Mouse (Mus musculus) heart, embryonic 16.5 days (tissue): ENCODE data around the gene Edc3. TPM values are rescaled to one million over a fixed set of nuclear protein-coding genes. Genes with fewer than 3 reads are reported as not detected.

Experiments used
- ATAC-seq: fragments of 200-750 bp; cut with Nextera tagmentation; replicated peaks from 2 replicates; pipeline ENCODE4 v1.8.0; 2017; ENCODE audit warnings: moderate number of reproducible peaks; ENCODE audit not compliant: insufficient read depth, low FRiP score; ENCODE audit errors: extremely low read depth
- H3K27ac ChIP-seq: fragments of 300-500 bp; sonication (generic); 2 replicates; pipeline ENCODE4 v1.5.1; 2014; ENCODE audit warnings: mild to moderate bottlenecking, low read length, control low read depth, moderate library complexity
- H3K27me3 ChIP-seq: fragments of 300-500 bp; sonication (generic); 2 replicates; pipeline ENCODE4 v1.6.1; 2014; ENCODE audit warnings: low read length, mixed read lengths; ENCODE audit not compliant: control insufficient read depth, insufficient read depth
- H3K36me3 ChIP-seq: fragments of 300-500 bp; sonication (generic); 2 replicates; pipeline ENCODE4 v1.6.1; 2014; ENCODE audit not compliant: control insufficient read depth, insufficient read depth
- H3K4me1 ChIP-seq: fragments of 300-500 bp; sonication (generic); 2 replicates; pipeline ENCODE4 v1.6.1; 2014; ENCODE audit warnings: low read length, mixed read lengths; ENCODE audit not compliant: control insufficient read depth, insufficient read depth
- H3K4me2 ChIP-seq: fragments of 300-500 bp; sonication (generic); 2 replicates; pipeline ENCODE4 v1.6.1; 2014; ENCODE audit warnings: low read depth, mild to moderate bottlenecking, control low read depth, low read length
- H3K4me3 ChIP-seq: fragments of 300-500 bp; sonication (generic); 2 replicates; pipeline ENCODE4 v1.5.1; 2014; ENCODE audit warnings: mild to moderate bottlenecking, control low read depth, low read length
- H3K9ac ChIP-seq: fragments of 300-500 bp; sonication (generic); 2 replicates; pipeline ENCODE4 v1.6.1; 2014; ENCODE audit warnings: low read length, control low read depth
- H3K9me3 ChIP-seq: fragments of 300-500 bp; sonication (generic); replicated peaks from 2 replicates; pipeline ENCODE4 v1.6.1; 2016; ENCODE audit warnings: low read length; ENCODE audit not compliant: control insufficient read depth
- WGBS: fragments of 180-500 bp; shearing (Covaris S2); extraction: QIAGEN DNeasy Blood & Tissue Kit; methylation state at CpG from one replicate; pipeline ENCODE4 v1.1.7; 2014; 5-methylcytosine and 5-hydroxymethylcytosine counted together
- polyA plus RNA-seq: library from polyadenylated mRNA; unstranded; fragments of >200 nt; fragmentation: Nextera tagmentation; extraction: Ambion mirVana; gene quantifications from 2 replicates; pipeline ENCODE4 v1.2.1, GENCODE M21; 2015

The Edc3 gene
- polyA plus RNA-seq, 1 experiment from 2014 or later: 18.2 TPM

DNA sequence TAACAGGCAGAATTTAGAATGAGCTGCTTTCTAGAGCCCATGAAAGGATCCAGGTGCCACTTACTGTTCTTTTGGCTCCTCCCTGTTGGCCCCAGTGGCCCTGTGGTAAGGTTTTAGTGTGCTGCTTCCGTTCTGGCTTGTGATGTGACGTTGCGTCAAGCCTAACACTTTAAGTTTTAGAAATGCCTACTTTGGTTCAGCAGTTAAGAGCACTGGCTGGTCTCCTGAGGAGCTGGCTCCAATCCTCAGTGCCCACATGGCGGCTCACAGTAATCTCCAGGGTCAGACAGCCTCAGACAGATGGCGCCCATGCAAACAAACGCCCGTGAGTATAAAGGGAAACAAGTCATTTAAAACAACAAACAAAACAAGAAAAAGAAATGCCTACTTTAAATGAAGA, 10.1 kb downstream of the Edc3 start:
- H3K9me3 ChIP-seq: no peaks in the 10 kb centered on the region
- no peak overlapping the region for H3K27ac ChIP-seq
- no peak overlapping the region for H3K4me2 ChIP-seq
- H3K4me1 ChIP-seq: peaks cover 5% of the 10 kb centered on the region
- no peaks in the 10 kb centered on the region for H3K27me3 ChIP-seq
- no peak overlapping the region for H3K9ac ChIP-seq
- peaks cover 39% of the 10 kb centered on the region for H3K36me3 ChIP-seq
- no peak overlapping the region for H3K4me3 ChIP-seq
- 89% methylated on average over 7 of the region's 7 CpGs for WGBS
- ATAC-seq: no peak

DNA sequence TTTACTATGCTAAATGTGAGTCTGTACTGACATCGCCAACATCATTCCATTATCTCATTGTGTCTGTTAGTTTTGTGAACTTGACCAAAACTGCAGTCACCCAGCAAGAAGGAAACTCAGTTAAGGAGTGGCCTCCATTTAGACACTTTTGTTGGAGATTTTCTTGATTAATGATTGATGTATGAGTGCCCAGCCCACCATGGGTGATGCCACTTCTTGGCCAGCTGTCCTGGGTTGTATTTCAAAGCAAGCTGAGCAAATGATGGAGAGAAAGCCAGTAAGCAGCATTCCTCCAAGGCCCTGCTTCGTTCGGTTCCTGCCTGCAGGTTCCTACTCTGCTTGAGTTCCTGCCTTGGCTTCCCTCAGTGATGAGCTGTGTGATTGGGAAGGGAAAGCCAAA, 12.4 kb downstream of the Edc3 start:
- Histone ChIP-seq H3K9me3 (no peaks in the 10 kb centered on the region), H3K36me3 (peaks cover 22% of the 10 kb centered on the region), H3K4me3 (no peak overlapping the region), H3K27ac (no peak overlapping the region), H3K4me2 (no peak overlapping the region), H3K27me3 (no peaks in the 10 kb centered on the region), H3K4me1 (peaks cover 11% of the 10 kb centered on the region), H3K9ac (no peak overlapping the region)
- 92% methylated on average over 3 of the region's 3 CpGs for WGBS
- no peak for ATAC-seq

DNA sequence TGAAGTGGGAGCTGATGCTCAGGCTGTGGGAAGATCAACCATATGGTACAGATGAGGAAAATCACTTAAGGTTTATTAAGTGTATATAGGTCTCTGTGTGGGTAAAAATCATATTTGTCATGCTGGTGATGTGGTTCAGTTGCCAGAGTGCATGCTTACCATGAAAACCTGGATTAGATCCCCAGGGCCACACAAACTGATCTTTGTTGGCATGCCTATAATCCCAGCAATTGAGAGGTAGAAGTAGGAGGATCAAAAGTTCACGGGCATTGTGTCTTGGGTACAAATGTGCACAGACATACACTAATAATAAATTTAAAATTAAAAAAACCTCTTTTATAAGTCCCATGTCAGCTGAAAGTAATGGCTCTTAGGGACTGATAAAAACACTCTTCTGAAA, 14.0 kb downstream of the Edc3 start:
- ATAC-seq: no peak
- Histone ChIP-seq H3K9me3 (no peaks in the 10 kb centered on the region), H3K9ac (no peak overlapping the region), H3K4me3 (no peak overlapping the region), H3K27ac (no peak overlapping the region), H3K27me3 (no peaks in the 10 kb centered on the region), H3K4me1 (peaks cover 11% of the 10 kb centered on the region), H3K36me3 (peaks cover 16% of the 10 kb centered on the region), H3K4me2 (no peak overlapping the region)
- WGBS: 81% methylated on average over 1 of the region's 1 CpGs

DNA sequence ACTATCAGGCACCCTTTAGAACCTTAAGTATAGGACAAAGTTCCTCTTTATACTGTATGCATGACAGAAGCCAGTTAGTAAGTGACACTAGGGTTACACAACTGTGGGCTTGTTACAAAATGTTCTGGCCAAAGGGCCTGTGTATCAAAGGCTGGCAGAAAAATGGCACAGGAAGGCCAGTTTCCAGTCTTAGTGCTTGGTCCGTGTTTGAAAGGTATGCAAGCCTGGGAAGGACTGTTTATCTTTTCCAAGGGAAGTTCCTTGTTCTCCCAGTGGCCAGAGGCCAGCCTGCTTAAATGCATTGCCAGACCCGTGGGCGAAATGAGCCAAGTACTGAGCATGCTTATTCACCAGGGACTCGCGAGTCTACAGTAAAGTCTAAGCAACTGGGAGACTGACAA, 15.0 kb downstream of the Edc3 start:
- peaks cover 16% of the 10 kb centered on the region for H3K36me3 ChIP-seq
- H3K9me3 ChIP-seq: no peaks in the 10 kb centered on the region
- no peak overlapping the region for H3K9ac ChIP-seq
- no peaks in the 10 kb centered on the region for H3K27me3 ChIP-seq
- H3K4me1 ChIP-seq: peaks cover 11% of the 10 kb centered on the region
- no peak overlapping the region for H3K4me3 ChIP-seq
- 42% methylated on average over 5 of the region's 5 CpGs for WGBS
- peak; percentile 32; the same call in 1 of the 2 replicates for ATAC-seq
- H3K4me2 ChIP-seq: no peak overlapping the region
- H3K27ac ChIP-seq: peak overlapping the region; percentile 59; the same call in 1 of the 2 replicates

DNA sequence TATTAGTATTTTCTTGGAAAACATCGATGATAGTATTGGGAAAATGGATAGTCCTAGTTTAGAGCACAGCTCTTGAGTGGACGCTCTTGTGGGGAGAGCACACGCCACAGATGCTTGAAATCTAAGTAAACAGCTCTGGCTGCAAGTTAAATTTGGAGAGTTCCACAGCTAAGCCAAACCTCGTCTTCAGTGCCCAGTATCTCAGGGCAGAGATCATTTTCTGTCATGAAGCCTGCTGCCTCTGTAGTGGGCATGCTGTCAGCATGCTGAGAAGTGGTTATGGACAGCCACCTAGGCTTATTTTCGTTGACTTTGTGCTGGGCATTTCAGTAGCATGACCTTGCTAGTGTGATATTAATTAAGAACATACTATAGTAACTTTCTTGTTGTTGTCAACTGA, 15.5 kb downstream of the Edc3 start:
- no peak overlapping the region for H3K4me3 ChIP-seq
- no peak for ATAC-seq
- no peak overlapping the region for H3K4me2 ChIP-seq
- H3K9ac ChIP-seq: no peak overlapping the region
- peak overlapping the region; percentile 59 for H3K27ac ChIP-seq
- H3K9me3 ChIP-seq: no peaks in the 10 kb centered on the region
- peaks cover 17% of the 10 kb centered on the region for H3K36me3 ChIP-seq
- H3K4me1 ChIP-seq: peaks cover 11% of the 10 kb centered on the region
- WGBS: 69% methylated on average over 5 of the region's 5 CpGs
- no peaks in the 10 kb centered on the region for H3K27me3 ChIP-seq

DNA sequence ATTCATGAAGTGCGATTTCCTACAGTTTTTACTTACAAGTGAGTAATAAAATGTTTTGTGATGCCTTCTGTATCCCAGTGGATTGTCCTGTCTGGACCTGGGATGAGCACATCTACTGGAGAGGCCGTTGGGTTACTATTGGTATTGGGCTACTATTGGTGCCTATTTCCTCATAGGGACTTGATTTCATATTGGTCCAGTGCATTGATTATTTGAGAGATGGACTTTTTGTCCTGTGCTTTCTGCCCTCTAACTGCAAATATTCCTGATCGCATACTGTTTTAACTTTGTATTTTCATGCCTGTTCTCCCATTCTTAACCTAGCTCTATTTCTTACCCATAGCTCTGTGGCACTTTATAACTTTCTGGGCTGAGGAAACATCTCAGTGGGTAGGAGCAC, 16.4 kb downstream of the Edc3 start:
- H3K9ac ChIP-seq: no peak overlapping the region
- no peaks in the 10 kb centered on the region for H3K9me3 ChIP-seq
- no peak overlapping the region for H3K4me3 ChIP-seq
- H3K36me3 ChIP-seq: peaks cover 23% of the 10 kb centered on the region
- H3K27ac ChIP-seq: no peak overlapping the region
- H3K4me2 ChIP-seq: no peak overlapping the region
- ATAC-seq: no peak
- peaks cover 11% of the 10 kb centered on the region for H3K4me1 ChIP-seq
- H3K27me3 ChIP-seq: no peaks in the 10 kb centered on the region
- 98% methylated on average over 3 of the region's 3 CpGs for WGBS

DNA sequence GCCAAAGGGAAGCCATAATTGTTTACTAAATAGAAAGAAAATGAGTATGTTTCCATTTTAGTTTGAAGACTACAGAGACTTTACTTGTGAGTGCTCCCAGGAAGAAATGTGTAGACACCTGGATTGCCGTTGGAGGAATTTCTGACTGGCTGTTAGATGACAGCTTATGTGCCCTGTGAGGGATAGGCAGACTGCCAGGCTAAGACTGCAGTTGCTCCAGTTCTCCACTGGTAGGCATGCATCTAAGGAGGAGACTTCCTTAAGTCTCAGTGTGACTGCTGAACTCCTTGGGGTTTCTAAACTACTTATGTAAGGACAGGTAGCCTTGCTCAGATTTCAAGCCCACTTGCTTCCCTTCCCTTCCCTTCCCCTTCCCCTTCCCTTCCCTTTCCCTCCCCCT, 20.0 kb downstream of the Edc3 start:
- H3K9ac ChIP-seq: no peak overlapping the region
- no peaks in the 10 kb centered on the region for H3K27me3 ChIP-seq
- no peak overlapping the region for H3K4me3 ChIP-seq
- H3K27ac ChIP-seq: no peak overlapping the region
- ATAC-seq: no peak
- H3K36me3 ChIP-seq: peaks cover 22% of the 10 kb centered on the region
- H3K4me2 ChIP-seq: no peak overlapping the region
- 67% methylated on average over 1 of the region's 1 CpGs for WGBS
- H3K4me1 ChIP-seq: peaks cover 6% of the 10 kb centered on the region
- no peaks in the 10 kb centered on the region for H3K9me3 ChIP-seq

DNA sequence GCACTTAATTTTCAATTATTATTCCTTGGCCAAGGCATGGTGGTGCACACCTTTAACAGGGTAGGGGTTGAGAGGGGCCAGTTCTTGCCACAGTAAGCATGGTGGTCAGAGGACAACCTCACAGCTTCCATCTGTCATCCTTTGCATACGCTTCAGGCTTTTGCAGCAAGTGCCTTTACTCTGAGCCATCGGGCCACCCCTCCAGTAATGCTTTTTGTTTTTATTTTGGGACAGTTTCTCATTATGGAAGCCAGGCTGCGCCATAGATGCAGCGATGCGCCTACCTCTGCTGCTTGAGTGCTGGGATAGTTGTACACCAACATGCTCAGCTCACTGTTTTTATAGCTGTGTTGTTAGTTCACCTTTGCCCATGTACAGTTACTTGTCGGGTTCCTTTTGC, 25.3 kb downstream of the Edc3 start:
- no peak overlapping the region for H3K4me3 ChIP-seq
- H3K4me2 ChIP-seq: no peak overlapping the region
- peaks cover 3% of the 10 kb centered on the region for H3K4me1 ChIP-seq
- no peaks in the 10 kb centered on the region for H3K27me3 ChIP-seq
- H3K27ac ChIP-seq: no peak overlapping the region
- no peak for ATAC-seq
- peaks cover 14% of the 10 kb centered on the region; the same call in 1 of the 2 replicates for H3K36me3 ChIP-seq
- H3K9me3 ChIP-seq: no peaks in the 10 kb centered on the region
- WGBS: 96% methylated on average over 6 of the region's 6 CpGs
- no peak overlapping the region for H3K9ac ChIP-seq

DNA sequence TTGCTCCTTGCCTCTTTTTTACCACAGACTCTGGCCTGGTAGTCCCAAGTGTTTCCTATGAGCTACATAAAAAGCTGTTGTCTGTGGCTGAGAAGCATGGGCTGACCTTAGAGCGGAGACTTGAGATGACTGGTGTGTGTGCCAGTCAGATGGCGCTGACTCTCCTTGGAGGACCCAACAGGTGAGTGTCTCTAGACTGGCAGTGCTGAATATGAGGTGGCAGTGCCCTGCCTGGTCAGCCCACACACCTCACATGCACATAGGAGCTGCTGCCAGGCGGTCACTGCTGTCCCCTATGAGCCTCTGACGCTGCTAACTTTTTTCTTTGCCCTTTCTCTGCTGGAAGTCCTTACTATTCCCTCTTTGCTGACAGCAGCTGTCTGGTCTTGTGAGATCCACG, 31.5 kb downstream of the Edc3 start:
- 91% methylated on average over 5 of the region's 5 CpGs for WGBS
- Histone ChIP-seq H3K27ac (no peak overlapping the region), H3K36me3 (no peaks in the 10 kb centered on the region), H3K4me3 (no peak overlapping the region), H3K9ac (no peak overlapping the region), H3K27me3 (no peaks in the 10 kb centered on the region), H3K9me3 (no peaks in the 10 kb centered on the region), H3K4me1 (peaks cover 3% of the 10 kb centered on the region; the same call in 1 of the 2 replicates), H3K4me2 (no peak overlapping the region)
- no peak for ATAC-seq
